Mouse (Mus musculus) heart, adult 2 months (tissue): ENCODE measurements around the gene Mrpl38.

ENCODE experiments used
- CTCF ChIP-seq: fragments of 200-600 bp; IDR thresholded peaks from 2 replicates; pipeline ENCODE4 v1.8.1; 2022; ENCODE audit warnings: antibody characterized with exemption, mild to moderate bottlenecking, moderate library complexity
- POLR2A ChIP-seq: fragments of 200-500 bp; IDR thresholded peaks from 2 replicates; pipeline ENCODE4 v1.6.1; 2011; ENCODE audit warnings: mild to moderate bottlenecking, low read depth, low read length, control low read depth; ENCODE audit not compliant: insufficient read depth

DNA sequence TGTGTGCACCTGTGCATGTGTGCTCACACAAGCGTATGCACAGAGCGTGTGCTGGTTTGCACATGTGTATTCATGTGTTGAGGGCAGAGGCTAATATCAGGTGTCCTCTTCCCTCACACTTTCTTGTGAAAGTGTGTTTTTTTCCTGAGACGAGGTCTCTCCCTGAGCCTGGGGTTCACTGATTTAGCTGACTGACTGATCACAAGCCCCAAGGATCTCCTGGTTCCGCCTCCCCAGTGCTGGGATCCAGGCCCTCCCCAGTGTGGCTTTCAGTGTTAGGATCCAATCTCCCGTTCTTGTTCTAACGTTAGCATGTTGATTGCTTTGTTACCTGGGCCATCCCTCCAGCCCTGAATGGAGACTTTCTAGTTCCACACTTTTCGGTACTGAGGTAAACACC, 37.8 kb downstream of the Mrpl38 start:
- TF ChIP-seq POLR2A, result no peak
- TF ChIP-seq CTCF, result no peak
